Mouse (Mus musculus) ES-Bruce4 (cell line): ENCODE measurements around the gene Rnf213.

Source experiments
- CTCF ChIP-seq: IDR thresholded peaks from one replicate; pipeline ENCODE4 v1.8.1; 2011; ENCODE audit warnings: low read depth, low read length
- EP300 ChIP-seq: IDR thresholded peaks from 2 replicates; pipeline ENCODE4 v1.6.1; 2011; ENCODE audit warnings: low read depth, low read length; ENCODE audit not compliant: insufficient read depth

DNA sequence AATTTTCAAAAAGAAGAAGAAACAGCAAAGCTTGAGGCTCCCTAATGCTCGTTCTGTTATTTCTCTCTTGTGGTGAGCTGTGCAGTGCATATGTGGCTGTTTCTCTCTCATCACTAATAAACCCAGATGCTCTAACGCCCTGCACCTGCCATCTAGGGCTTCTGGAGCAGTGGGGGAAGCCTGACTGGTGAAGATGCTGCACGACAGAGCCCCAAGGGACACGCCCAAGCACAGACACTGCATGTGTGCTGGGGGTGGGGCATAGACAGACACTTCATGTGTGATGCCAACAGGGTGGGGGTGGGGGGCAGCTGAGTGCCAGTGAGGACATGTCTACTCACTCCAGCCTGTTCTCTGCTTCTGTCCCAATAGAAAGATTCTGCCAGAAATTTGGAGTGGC lies 41.4 kb downstream of the Rnf213 start:
- TF ChIP-seq EP300 (no peak), CTCF (no peak)
